Mouse (Mus musculus) olfactory bulb, adult 2 months (tissue): ENCODE results near the gene Hs6st3. TPM values are rescaled to one million over a fixed set of nuclear protein-coding genes. Genes with fewer than 3 reads are reported as not detected.

Source experiments
- H3K27ac ChIP-seq: fragments of 200-500 bp; 2 replicates; pipeline ENCODE4 v1.5.1; 2012; ENCODE audit warnings: low read depth, low read length; ENCODE audit not compliant: insufficient read depth
- H3K4me1 ChIP-seq: fragments of 200-500 bp; 2 replicates; pipeline ENCODE4 v1.6.1; 2012; ENCODE audit warnings: low read length; ENCODE audit not compliant: control insufficient read depth, insufficient read depth
- H3K4me3 ChIP-seq: fragments of 200-500 bp; 2 replicates; pipeline ENCODE4 v1.5.1; 2012; ENCODE audit warnings: mild to moderate bottlenecking, low read depth, low read length, moderate library complexity; ENCODE audit not compliant: insufficient read depth
- CTCF ChIP-seq: fragments of 200-500 bp; IDR thresholded peaks from 2 replicates; pipeline ENCODE4 v1.5.1; 2012; ENCODE audit warnings: low read depth, mild to moderate bottlenecking, low read length, moderate library complexity; ENCODE audit not compliant: insufficient read depth
- POLR2A ChIP-seq: fragments of 200-500 bp; IDR thresholded peaks from 2 replicates; pipeline ENCODE4 v1.6.1; 2012; ENCODE audit warnings: mild to moderate bottlenecking, low read depth, low read length, moderate library complexity; ENCODE audit not compliant: insufficient read depth
- WGBS: fragments of 180-500 bp; shearing (Covaris S2); methylation state at CpG from one replicate; pipeline ENCODE4 v1.1.7; 2018; 5-methylcytosine and 5-hydroxymethylcytosine counted together
- polyA plus RNA-seq: library from polyadenylated mRNA; stranded (reverse); fragments of >200 nt; gene quantifications from 2 replicates; pipeline ENCODE4 v1.2.4, GENCODE M21; 2012; ENCODE audit warnings: low replicate concordance; ENCODE audit not compliant: missing spikeins, insufficient read depth, insufficient read length

The Hs6st3 gene
- polyA plus RNA-seq, 1 experiment: not detected

DNA sequence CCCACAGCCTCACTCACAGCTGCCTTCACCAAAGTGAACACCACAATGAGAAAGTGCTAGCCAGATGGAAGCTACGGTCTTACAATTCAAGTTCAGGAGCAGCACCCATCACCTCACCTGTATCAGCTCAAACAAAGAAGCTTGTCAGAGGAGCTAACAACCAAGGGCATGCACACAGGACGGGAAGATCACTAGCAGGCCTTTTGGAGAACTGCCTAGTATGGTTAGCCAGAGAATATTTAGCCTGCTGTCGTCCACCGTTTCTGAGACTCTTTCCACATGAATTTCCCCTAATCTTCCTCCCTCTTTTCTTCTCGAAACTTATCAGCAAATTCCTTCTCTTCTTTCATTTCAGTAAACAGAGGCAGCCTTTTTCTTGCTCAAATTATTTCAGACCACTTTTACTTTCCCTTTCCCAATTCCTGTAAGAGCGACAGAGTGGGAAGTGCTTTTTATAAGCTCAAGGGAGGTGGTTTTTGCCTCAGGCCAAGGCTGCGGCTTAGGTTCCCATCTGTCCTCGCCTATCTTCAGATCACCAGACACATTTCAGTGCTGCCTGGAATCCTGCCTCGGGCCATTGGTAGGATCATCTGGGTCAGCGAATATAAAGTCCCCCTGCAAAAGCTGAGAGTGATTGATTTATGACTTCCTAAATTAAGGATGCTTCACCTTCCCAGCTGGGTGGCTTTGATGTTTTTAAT lies 757.8 kb downstream of the Hs6st3 start:
- WGBS: 76% methylated on average over 10 of the region's 10 CpGs
- Histone ChIP-seq H3K27ac (no peak overlapping the region), H3K4me1 (no peaks in the 10 kb centered on the region), H3K4me3 (no peak overlapping the region)
- no peak for TF ChIP-seq CTCF
- TF ChIP-seq POLR2A: no peak

DNA sequence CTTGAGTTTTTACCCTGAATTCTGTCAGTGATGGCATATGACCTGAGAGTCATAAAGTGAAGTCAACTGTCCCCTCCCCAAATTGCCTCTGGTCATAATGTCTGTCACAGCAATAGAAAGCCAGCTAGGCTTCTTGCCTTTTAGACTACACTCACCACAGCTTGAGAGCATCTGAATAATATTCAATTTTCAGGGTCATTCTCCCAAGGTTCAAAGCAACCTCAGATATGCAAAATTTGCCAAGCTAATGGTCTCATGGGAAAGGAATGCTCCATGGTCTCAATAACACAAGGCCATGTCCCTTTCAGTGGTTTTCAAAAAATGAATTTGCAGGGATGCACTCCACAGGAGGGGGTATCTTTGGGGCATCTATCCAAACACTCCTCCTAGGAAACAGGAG lies 764.3 kb downstream of the Hs6st3 start:
- Histone ChIP-seq H3K4me1 (no peaks in the 10 kb centered on the region), H3K27ac (no peak overlapping the region), H3K4me3 (no peak overlapping the region)
- no peak for TF ChIP-seq CTCF
- TF ChIP-seq POLR2A: no peak

DNA sequence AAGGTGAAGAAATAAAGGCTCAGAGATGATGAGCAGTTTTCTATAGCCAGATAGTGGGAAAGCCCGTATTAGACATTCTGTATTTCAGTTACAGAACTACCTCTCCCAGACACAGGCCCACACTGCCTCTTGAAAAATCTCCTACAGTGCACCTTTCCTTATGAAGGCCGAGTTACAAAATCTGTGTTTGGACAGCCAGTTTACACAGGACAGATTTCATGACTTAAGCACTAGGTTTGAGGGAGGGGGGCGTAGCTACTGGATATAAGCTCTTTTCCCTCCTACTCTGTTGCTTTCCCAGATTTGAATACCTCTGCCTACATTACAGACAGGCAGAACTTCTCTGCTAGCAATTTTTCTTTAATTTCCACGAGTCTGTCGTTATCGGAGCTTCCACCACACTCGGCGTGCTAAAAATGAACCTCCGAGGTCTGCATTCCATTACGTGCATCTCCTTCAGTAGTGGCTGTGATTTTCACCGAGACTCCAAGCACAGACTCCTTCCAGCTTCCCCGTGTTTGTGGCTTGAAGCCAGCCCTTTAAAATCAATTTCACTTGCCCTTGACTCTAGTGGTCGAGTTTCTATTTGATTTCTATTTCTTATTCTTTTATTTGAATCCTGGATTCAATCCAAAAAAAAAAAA lies 770.0 kb downstream of the Hs6st3 start:
- 26% methylated on average over 13 of the region's 13 CpGs for WGBS
- no peak overlapping the region for H3K4me3 ChIP-seq
- no peak overlapping the region for H3K27ac ChIP-seq
- no peaks in the 10 kb centered on the region for H3K4me1 ChIP-seq
- TF ChIP-seq CTCF (no peak), POLR2A (no peak)

DNA sequence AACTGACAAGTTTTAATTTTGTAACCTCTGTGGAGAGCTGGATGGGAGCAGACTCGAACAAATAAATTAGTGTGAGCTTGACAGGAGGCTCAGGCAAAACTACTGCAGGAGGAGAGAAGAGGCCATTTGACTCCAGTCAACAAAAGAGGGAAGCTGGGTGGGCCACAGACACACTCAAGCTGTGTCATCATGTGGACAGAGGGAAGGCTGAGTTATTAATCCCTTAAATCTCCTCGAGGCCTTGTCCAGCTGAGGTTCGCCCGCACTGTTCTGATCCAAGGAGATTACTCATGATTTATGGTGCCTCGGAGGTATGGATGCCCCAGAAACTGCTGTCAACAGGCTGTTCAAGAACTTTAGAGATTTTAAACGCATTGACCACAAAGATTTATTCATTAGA lies 776.4 kb downstream of the Hs6st3 start:
- H3K4me1 ChIP-seq: no peaks in the 10 kb centered on the region
- H3K27ac ChIP-seq: no peak overlapping the region
- no peak overlapping the region for H3K4me3 ChIP-seq
- TF ChIP-seq POLR2A: no peak
- TF ChIP-seq CTCF: no peak
- 89% methylated on average over 6 of the region's 6 CpGs for WGBS

DNA sequence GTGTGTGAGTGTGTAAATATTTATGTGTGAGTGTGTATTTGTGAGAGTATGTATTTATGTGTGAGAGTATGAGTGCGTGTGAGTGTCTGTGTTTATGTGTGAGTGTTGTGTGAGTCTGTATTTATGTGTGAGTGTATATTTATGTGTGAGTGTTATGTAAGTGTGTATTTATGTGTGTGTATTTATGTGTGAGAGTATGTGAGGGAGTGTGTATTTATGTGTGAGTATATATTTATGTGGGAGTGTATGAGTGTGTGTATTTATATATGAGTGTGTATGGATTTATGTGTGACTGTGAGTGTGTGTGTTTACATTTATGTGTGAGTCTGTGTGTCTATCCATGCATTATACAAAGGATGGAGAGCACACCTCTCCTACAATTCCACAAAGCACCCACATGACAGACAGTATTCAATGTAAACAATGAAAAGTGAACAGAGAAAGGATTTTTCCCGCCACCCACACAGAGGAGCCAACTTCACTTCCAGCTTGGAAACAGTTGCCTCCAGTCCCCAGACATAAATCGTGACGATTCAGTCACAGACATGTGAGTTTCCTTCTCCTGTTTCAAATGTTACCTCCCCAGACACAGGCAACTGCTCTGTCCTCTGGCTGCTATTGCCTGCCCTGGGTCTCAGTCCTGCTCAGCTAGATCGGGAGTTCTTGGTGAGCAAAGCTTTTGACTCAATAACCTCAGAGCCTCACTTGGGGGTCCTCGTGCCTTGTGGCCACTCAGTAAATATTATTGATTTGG lies 780.3 kb downstream of the Hs6st3 start:
- Histone ChIP-seq H3K4me1 (no peaks in the 10 kb centered on the region), H3K27ac (no peak overlapping the region), H3K4me3 (no peak overlapping the region)
- TF ChIP-seq POLR2A (no peak), CTCF (no peak)
- WGBS: 79% methylated on average over 6 of the region's 6 CpGs

DNA sequence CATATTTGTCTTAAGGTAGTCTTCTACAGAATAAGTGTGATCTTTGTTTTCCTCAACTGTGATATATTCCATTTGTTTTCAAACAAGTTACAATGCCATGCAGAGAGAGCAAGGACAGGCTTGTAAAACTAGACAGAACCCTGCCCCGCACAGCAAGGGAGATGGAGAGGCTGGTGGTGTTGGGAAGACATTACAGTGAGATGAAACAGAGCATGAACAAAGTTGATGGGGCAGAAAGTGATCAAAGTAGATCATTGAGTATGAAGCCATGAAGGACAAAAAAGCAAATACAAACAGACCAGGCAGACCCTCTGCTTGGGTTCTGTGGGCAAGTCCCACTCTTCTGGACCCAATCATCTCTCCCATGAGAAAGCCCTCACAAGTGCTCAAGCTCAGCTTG lies 781.0 kb downstream of the Hs6st3 start:
- H3K4me1 ChIP-seq: no peaks in the 10 kb centered on the region
- H3K4me3 ChIP-seq: no peak overlapping the region
- 92% methylated on average over 1 of the region's 1 CpGs for WGBS
- TF ChIP-seq CTCF (no peak), POLR2A (no peak)
- H3K27ac ChIP-seq: no peak overlapping the region

Other genes with a start within 250 kb of the Hs6st3 start
- gene Dzip1, start 212.9 kb upstream of the Hs6st3 start, polyA plus RNA-seq: 283 TPM in 1 of 2 replicates, not detected in the other
- not detected in 2 replicates for gene Dnajc3, start 200.4 kb upstream of the Hs6st3 start, polyA plus RNA-seq
- gene Uggt2, start 38.9 kb upstream of the Hs6st3 start, polyA plus RNA-seq: not detected in 2 replicates